Mouse (Mus musculus): ENCODE results near the gene Lrriq3. TPM values are rescaled to one million over a fixed set of nuclear protein-coding genes. Genes with fewer than 3 reads are reported as not detected.
A peak's percentile ranks its signal among the peaks of the same experiment; 100 is the strongest.

Gene Lrriq3
- polyA plus RNA-seq, 1 experiment from 2014 or later, result 1.5 TPM

GRCm38 (mm10) chr3:155077908-155078307, 15.3 kb upstream of the Lrriq3 start:
- Histone ChIP-seq H3K9ac (ENCODE audit: low read length) (no peak overlapping the region), H3K27me3 (ENCODE audit: control insufficient read depth, insufficient read depth, low read length) (no peaks in the 10 kb centered on the region), H3K4me3 (ENCODE audit: low read depth, low read length) (no peak overlapping the region), H3K4me1 (replicated peaks; ENCODE audit: control insufficient read depth, insufficient read depth, low read length) (no peaks in the 10 kb centered on the region), H3K27ac (ENCODE audit: low read depth, low read length) (no peak overlapping the region), H3K4me2 (ENCODE audit: low read depth, low read length, severe bottlenecking) (no peak overlapping the region), H3K36me3 (ENCODE audit: control insufficient read depth, insufficient read depth, low read length) (no peaks in the 10 kb centered on the region), H3K9me3 (ENCODE audit: control insufficient read depth, low read length) (no peaks in the 10 kb centered on the region)
- WGBS, result 86% methylated on average over 4 of the region's 4 CpGs
- ATAC-seq (replicated peaks; ENCODE audit: low FRiP score) (no peak), DNase-seq (ENCODE audit: low spot score) (no peak)

GRCm38 (mm10) chr3:155092081-155092480, 1.2 kb upstream of the Lrriq3 start:
- peak overlapping the region; percentile 54 for H3K4me2 ChIP-seq (ENCODE audit: low read depth, low read length, severe bottlenecking)
- no peak overlapping the region; the same call in 1 of the 2 replicates for H3K4me3 ChIP-seq (ENCODE audit: low read depth, low read length)
- H3K27ac ChIP-seq (ENCODE audit: low read depth, low read length), result no peak overlapping the region
- no peak overlapping the region for H3K9ac ChIP-seq (ENCODE audit: low read length)
- no peaks in the 10 kb centered on the region for H3K9me3 ChIP-seq (ENCODE audit: control insufficient read depth, low read length)
- no peaks in the 10 kb centered on the region for H3K4me1 ChIP-seq (replicated peaks; ENCODE audit: control insufficient read depth, insufficient read depth, low read length)
- WGBS, result 95% methylated on average over 6 of the region's 6 CpGs
- no peaks in the 10 kb centered on the region for H3K27me3 ChIP-seq (ENCODE audit: control insufficient read depth, insufficient read depth, low read length)
- DNase-seq (ENCODE audit: low spot score) (no peak), ATAC-seq (replicated peaks; ENCODE audit: low FRiP score) (no peak)
- peaks cover 1% of the 10 kb centered on the region; the same call in 1 of the 2 replicates for H3K36me3 ChIP-seq (ENCODE audit: control insufficient read depth, insufficient read depth, low read length)

- DNase-seq (ENCODE audit: low spot score) (no peak), ATAC-seq (replicated peaks; ENCODE audit: low FRiP score) (no peak)
- H3K9ac ChIP-seq (ENCODE audit: low read length), result no peak overlapping the region
- no peaks in the 10 kb centered on the region for H3K9me3 ChIP-seq (ENCODE audit: control insufficient read depth, low read length)
- no peak overlapping the region for H3K4me2 ChIP-seq (ENCODE audit: low read depth, low read length, severe bottlenecking)
- no peaks in the 10 kb centered on the region for H3K27me3 ChIP-seq (ENCODE audit: control insufficient read depth, insufficient read depth, low read length)
- no peaks in the 10 kb centered on the region for H3K4me1 ChIP-seq (replicated peaks; ENCODE audit: control insufficient read depth, insufficient read depth, low read length)
- H3K36me3 ChIP-seq (ENCODE audit: control insufficient read depth, insufficient read depth, low read length), result no peaks in the 10 kb centered on the region
- H3K27ac ChIP-seq (ENCODE audit: low read depth, low read length), result no peak overlapping the region
- no peak overlapping the region for H3K4me3 ChIP-seq (ENCODE audit: low read depth, low read length)
- WGBS, result 85% methylated on average over 1 of the region's 1 CpGs
These were observed 6.0 kb downstream of the Lrriq3 start for GRCm38 (mm10) chr3:155099266-155099665.

- Histone ChIP-seq H3K4me3 (ENCODE audit: low read depth, low read length) (no peak overlapping the region), H3K4me1 (replicated peaks; ENCODE audit: control insufficient read depth, insufficient read depth, low read length) (no peaks in the 10 kb centered on the region), H3K4me2 (ENCODE audit: low read depth, low read length, severe bottlenecking) (no peak overlapping the region), H3K27ac (ENCODE audit: low read depth, low read length) (no peak overlapping the region), H3K9ac (ENCODE audit: low read length) (no peak overlapping the region), H3K36me3 (ENCODE audit: control insufficient read depth, insufficient read depth, low read length) (no peaks in the 10 kb centered on the region), H3K27me3 (ENCODE audit: control insufficient read depth, insufficient read depth, low read length) (no peaks in the 10 kb centered on the region), H3K9me3 (ENCODE audit: control insufficient read depth, low read length) (no peaks in the 10 kb centered on the region)
- 71% methylated on average over 1 of the region's 1 CpGs for WGBS
- DNase-seq (ENCODE audit: low spot score) (no peak), ATAC-seq (replicated peaks; ENCODE audit: low FRiP score) (no peak; the same call in 1 of the 2 replicates)
These were observed 12.7 kb downstream of the Lrriq3 start for GRCm38 (mm10) chr3:155105957-155106356.

GRCm38 (mm10) chr3:155137737-155138136, 44.5 kb downstream of the Lrriq3 start:
- no peaks in the 10 kb centered on the region for H3K36me3 ChIP-seq (ENCODE audit: control insufficient read depth, insufficient read depth, low read length)
- H3K4me2 ChIP-seq (ENCODE audit: low read depth, low read length, severe bottlenecking), result no peak overlapping the region
- no peaks in the 10 kb centered on the region for H3K27me3 ChIP-seq (ENCODE audit: control insufficient read depth, insufficient read depth, low read length)
- DNase-seq (ENCODE audit: low spot score), result no peak
- H3K4me1 ChIP-seq (replicated peaks; ENCODE audit: control insufficient read depth, insufficient read depth, low read length), result no peaks in the 10 kb centered on the region
- no peak overlapping the region for H3K9ac ChIP-seq (ENCODE audit: low read length)
- H3K27ac ChIP-seq (ENCODE audit: low read depth, low read length), result no peak overlapping the region
- H3K4me3 ChIP-seq (ENCODE audit: low read depth, low read length), result no peak overlapping the region
- no peaks in the 10 kb centered on the region for H3K9me3 ChIP-seq (ENCODE audit: control insufficient read depth, low read length)
- no peak for ATAC-seq (replicated peaks; ENCODE audit: low FRiP score)
- WGBS, result 90% methylated on average over 5 of the region's 5 CpGs

GRCm38 (mm10) chr3:155141047-155141446, 47.8 kb downstream of the Lrriq3 start:
- Histone ChIP-seq H3K36me3 (ENCODE audit: control insufficient read depth, insufficient read depth, low read length) (no peaks in the 10 kb centered on the region), H3K9ac (ENCODE audit: low read length) (no peak overlapping the region), H3K9me3 (ENCODE audit: control insufficient read depth, low read length) (no peaks in the 10 kb centered on the region), H3K27ac (ENCODE audit: low read depth, low read length) (no peak overlapping the region), H3K4me1 (replicated peaks; ENCODE audit: control insufficient read depth, insufficient read depth, low read length) (no peaks in the 10 kb centered on the region), H3K27me3 (ENCODE audit: control insufficient read depth, insufficient read depth, low read length) (no peaks in the 10 kb centered on the region), H3K4me2 (ENCODE audit: low read depth, low read length, severe bottlenecking) (no peak overlapping the region), H3K4me3 (ENCODE audit: low read depth, low read length) (no peak overlapping the region)
- ATAC-seq (replicated peaks; ENCODE audit: low FRiP score), result no peak
- no peak for DNase-seq (ENCODE audit: low spot score)
- WGBS, result 92% methylated on average over 11 of the region's 11 CpGs

- Histone ChIP-seq H3K4me2 (ENCODE audit: low read depth, low read length, severe bottlenecking) (no peak overlapping the region), H3K36me3 (ENCODE audit: control insufficient read depth, insufficient read depth, low read length) (no peaks in the 10 kb centered on the region), H3K9ac (ENCODE audit: low read length) (no peak overlapping the region), H3K4me3 (ENCODE audit: low read depth, low read length) (no peak overlapping the region), H3K9me3 (ENCODE audit: control insufficient read depth, low read length) (no peaks in the 10 kb centered on the region), H3K4me1 (replicated peaks; ENCODE audit: control insufficient read depth, insufficient read depth, low read length) (no peaks in the 10 kb centered on the region), H3K27ac (ENCODE audit: low read depth, low read length) (no peak overlapping the region), H3K27me3 (ENCODE audit: control insufficient read depth, insufficient read depth, low read length) (no peaks in the 10 kb centered on the region)
- WGBS, result 88% methylated on average over 1 of the region's 1 CpGs
- ATAC-seq (replicated peaks; ENCODE audit: low FRiP score) (no peak), DNase-seq (ENCODE audit: low spot score) (no peak)
These were observed 51.1 kb downstream of the Lrriq3 start for GRCm38 (mm10) chr3:155144368-155144767.

GRCm38 (mm10) chr3:155161842-155162241, 68.6 kb downstream of the Lrriq3 start:
- Histone ChIP-seq H3K36me3 (ENCODE audit: control insufficient read depth, insufficient read depth, low read length) (no peaks in the 10 kb centered on the region), H3K4me1 (replicated peaks; ENCODE audit: control insufficient read depth, insufficient read depth, low read length) (no peaks in the 10 kb centered on the region), H3K27ac (ENCODE audit: low read depth, low read length) (no peak overlapping the region), H3K9ac (ENCODE audit: low read length) (no peak overlapping the region), H3K27me3 (ENCODE audit: control insufficient read depth, insufficient read depth, low read length) (no peaks in the 10 kb centered on the region), H3K4me2 (ENCODE audit: low read depth, low read length, severe bottlenecking) (no peak overlapping the region), H3K4me3 (ENCODE audit: low read depth, low read length) (no peak overlapping the region), H3K9me3 (ENCODE audit: control insufficient read depth, low read length) (no peaks in the 10 kb centered on the region)
- DNase-seq (ENCODE audit: low spot score) (no peak), ATAC-seq (replicated peaks; ENCODE audit: low FRiP score) (peak; percentile 73)

GRCm38 (mm10) chr3:155180303-155180902, 87.2 kb downstream of the Lrriq3 start:
- H3K27ac ChIP-seq (ENCODE audit: low read depth, low read length), result no peak overlapping the region
- H3K36me3 ChIP-seq (ENCODE audit: control insufficient read depth, insufficient read depth, low read length), result no peaks in the 10 kb centered on the region
- WGBS, result 72% methylated on average over 3 of the region's 3 CpGs
- H3K4me2 ChIP-seq (ENCODE audit: low read depth, low read length, severe bottlenecking), result no peak overlapping the region
- H3K4me3 ChIP-seq (ENCODE audit: low read depth, low read length), result no peak overlapping the region
- no peak overlapping the region for H3K9ac ChIP-seq (ENCODE audit: low read length)
- ATAC-seq (replicated peaks; ENCODE audit: low FRiP score), result no peak
- no peaks in the 10 kb centered on the region for H3K9me3 ChIP-seq (ENCODE audit: control insufficient read depth, low read length)
- no peak for DNase-seq (ENCODE audit: low spot score)
- H3K27me3 ChIP-seq (ENCODE audit: control insufficient read depth, insufficient read depth, low read length), result no peaks in the 10 kb centered on the region
- H3K4me1 ChIP-seq (replicated peaks; ENCODE audit: control insufficient read depth, insufficient read depth, low read length), result no peaks in the 10 kb centered on the region

All from forebrain, embryonic 11.5 days (tissue).